Mouse (Mus musculus): ENCODE measurements around the gene Arhgap35. TPM values are rescaled to one million over a fixed set of nuclear protein-coding genes. Genes with fewer than 3 reads are reported as not detected.
A peak's percentile ranks its signal among the peaks of the same experiment; 100 is the strongest.

Arhgap35 gene
- polyA plus RNA-seq, 1 experiment from 2014 or later: 41.5 TPM

DNA sequence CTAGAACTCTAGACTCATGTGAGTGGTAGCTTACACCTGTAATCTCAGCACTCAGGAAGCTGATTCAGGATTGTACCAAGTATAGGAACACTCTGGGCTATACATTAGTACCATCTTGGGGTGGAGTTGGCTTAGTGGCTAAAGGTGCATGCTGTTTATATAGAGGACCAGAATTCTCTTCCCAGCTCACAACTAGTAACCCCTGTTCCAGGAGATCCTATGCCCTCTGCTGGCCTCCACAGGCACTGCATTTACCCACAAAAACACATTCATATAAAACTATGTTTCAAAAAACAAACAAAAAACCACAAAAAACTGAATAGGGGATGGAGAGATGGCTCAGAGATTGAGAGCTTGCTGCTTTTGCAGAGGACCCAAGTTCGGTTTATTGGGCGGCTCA, 121.4 kb downstream of the Arhgap35 start:
- DNase-seq: peak; percentile 69
- no peak overlapping the region for H3K27ac ChIP-seq (replicated peaks; ENCODE audit: low read depth, low read length)
- H3K4me2 ChIP-seq (ENCODE audit: low read length): no peak overlapping the region
- no peak overlapping the region for H3K4me3 ChIP-seq (replicated peaks; ENCODE audit: low read depth, low read length)
- no peaks in the 10 kb centered on the region for H3K27me3 ChIP-seq (ENCODE audit: control insufficient read depth, insufficient read depth, low read length)
- H3K36me3 ChIP-seq (ENCODE audit: control insufficient read depth, insufficient read depth, low read length): peaks cover 38% of the 10 kb centered on the region
- ATAC-seq (ENCODE audit: low FRiP score, low TSS enrichment): no peak; the same call in 1 of the 2 replicates
- H3K9me3 ChIP-seq (ENCODE audit: control insufficient read depth, low read length): no peaks in the 10 kb centered on the region
- no peaks in the 10 kb centered on the region for H3K4me1 ChIP-seq (ENCODE audit: control insufficient read depth, insufficient read depth, low read length)
- WGBS: 30% methylated on average over 2 of the region's 2 CpGs
- H3K9ac ChIP-seq (replicated peaks; ENCODE audit: low read length): no peak overlapping the region

DNA sequence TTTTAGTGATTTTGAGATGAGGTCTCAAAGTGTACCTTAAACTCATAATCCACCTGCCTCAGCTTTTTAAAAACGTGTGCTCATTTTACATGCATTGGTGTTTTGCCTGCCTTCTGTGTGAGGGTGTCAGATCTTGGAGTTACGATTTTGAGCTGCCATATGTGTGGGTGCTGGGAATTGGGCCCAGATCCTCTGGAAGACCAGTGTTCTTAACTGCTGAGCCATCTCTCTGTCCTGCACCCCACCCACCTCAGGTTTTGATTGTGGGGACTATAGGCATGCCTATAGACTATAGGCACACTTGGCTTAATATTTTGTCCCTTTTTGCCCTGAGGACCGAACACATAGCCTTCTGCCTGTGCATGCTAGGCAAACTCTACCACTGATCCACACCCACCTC, 122.6 kb downstream of the Arhgap35 start:
- H3K9me3 ChIP-seq (ENCODE audit: control insufficient read depth, low read length): no peaks in the 10 kb centered on the region
- 66% methylated on average over 3 of the region's 3 CpGs for WGBS
- H3K4me1 ChIP-seq (ENCODE audit: control insufficient read depth, insufficient read depth, low read length): no peaks in the 10 kb centered on the region
- no peak overlapping the region for H3K9ac ChIP-seq (replicated peaks; ENCODE audit: low read length)
- DNase-seq (no peak), ATAC-seq (ENCODE audit: low FRiP score, low TSS enrichment) (no peak; the same call in 1 of the 2 replicates)
- no peaks in the 10 kb centered on the region for H3K27me3 ChIP-seq (ENCODE audit: control insufficient read depth, insufficient read depth, low read length)
- no peak overlapping the region for H3K4me2 ChIP-seq (ENCODE audit: low read length)
- no peak overlapping the region for H3K4me3 ChIP-seq (replicated peaks; ENCODE audit: low read depth, low read length)
- no peak overlapping the region for H3K27ac ChIP-seq (replicated peaks; ENCODE audit: low read depth, low read length)
- H3K36me3 ChIP-seq (ENCODE audit: control insufficient read depth, insufficient read depth, low read length): peaks cover 27% of the 10 kb centered on the region

DNA sequence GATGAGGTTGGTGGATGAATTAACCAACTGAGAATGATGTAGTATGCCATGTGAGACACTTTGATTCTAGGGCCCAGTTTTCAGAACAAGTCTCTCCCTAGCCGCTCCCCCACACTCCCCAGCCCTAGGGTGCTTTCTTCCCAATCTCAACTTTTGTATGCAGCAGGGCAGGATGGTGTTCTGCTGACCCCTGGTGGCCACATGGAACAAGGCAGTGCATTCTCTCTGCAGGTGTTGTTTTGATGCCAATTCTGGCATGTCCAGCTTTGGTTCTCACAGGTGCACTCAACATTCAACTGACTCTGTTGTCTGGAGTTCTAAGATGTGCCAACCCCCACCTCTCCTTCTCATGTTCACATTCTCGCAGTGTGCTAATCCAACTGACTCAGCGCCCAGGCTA, 123.0 kb downstream of the Arhgap35 start:
- ATAC-seq (ENCODE audit: low FRiP score, low TSS enrichment): 0 out of 2 replicates have a peak, but pooled peaks have one; percentile 41
- WGBS: 34% methylated on average over 3 of the region's 3 CpGs

DNA sequence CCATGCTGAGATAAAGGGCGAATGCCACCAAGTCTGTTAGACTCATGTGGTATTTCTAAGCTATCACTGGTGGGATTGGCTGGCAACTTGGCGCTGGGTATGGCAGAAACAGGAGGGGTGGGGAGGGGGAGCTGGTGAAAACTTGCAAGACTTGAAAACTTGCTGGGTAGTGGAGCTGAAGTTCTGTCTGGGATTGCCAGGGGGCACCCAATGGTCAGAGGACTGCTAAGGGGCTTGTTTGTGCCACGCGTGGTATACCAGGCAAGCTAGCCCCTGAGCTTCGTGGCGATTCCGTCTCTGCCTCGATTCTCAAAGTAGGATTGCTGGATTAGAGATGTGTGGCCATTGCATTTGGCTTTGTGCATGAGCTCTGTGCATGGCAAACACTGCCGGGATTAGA, 124.8 kb downstream of the Arhgap35 start:
- Histone ChIP-seq H3K36me3 (ENCODE audit: control insufficient read depth, insufficient read depth, low read length) (peaks cover 4% of the 10 kb centered on the region), H3K27me3 (ENCODE audit: control insufficient read depth, insufficient read depth, low read length) (no peaks in the 10 kb centered on the region), H3K9ac (replicated peaks; ENCODE audit: low read length) (no peak overlapping the region), H3K4me2 (ENCODE audit: low read length) (no peak overlapping the region), H3K27ac (replicated peaks; ENCODE audit: low read depth, low read length) (no peak overlapping the region), H3K4me3 (replicated peaks; ENCODE audit: low read depth, low read length) (no peak overlapping the region), H3K4me1 (ENCODE audit: control insufficient read depth, insufficient read depth, low read length) (no peaks in the 10 kb centered on the region), H3K9me3 (ENCODE audit: control insufficient read depth, low read length) (no peaks in the 10 kb centered on the region)
- 81% methylated on average over 9 of the region's 9 CpGs for WGBS
- no peak for DNase-seq
- ATAC-seq (ENCODE audit: low FRiP score, low TSS enrichment): no peak

More for the DNA sequence above, 123.0 kb downstream of the Arhgap35 start:
- H3K4me2 ChIP-seq (ENCODE audit: low read length): no peak overlapping the region
- DNase-seq: peak; percentile 81
- no peaks in the 10 kb centered on the region for H3K27me3 ChIP-seq (ENCODE audit: control insufficient read depth, insufficient read depth, low read length)
- no peak overlapping the region for H3K9ac ChIP-seq (replicated peaks; ENCODE audit: low read length)
- H3K4me3 ChIP-seq (replicated peaks; ENCODE audit: low read depth, low read length): no peak overlapping the region
- H3K36me3 ChIP-seq (ENCODE audit: control insufficient read depth, insufficient read depth, low read length): peaks cover 22% of the 10 kb centered on the region
- H3K9me3 ChIP-seq (ENCODE audit: control insufficient read depth, low read length): no peaks in the 10 kb centered on the region
- H3K27ac ChIP-seq (replicated peaks; ENCODE audit: low read depth, low read length): no peak overlapping the region
- no peaks in the 10 kb centered on the region for H3K4me1 ChIP-seq (ENCODE audit: control insufficient read depth, insufficient read depth, low read length)

DNA sequence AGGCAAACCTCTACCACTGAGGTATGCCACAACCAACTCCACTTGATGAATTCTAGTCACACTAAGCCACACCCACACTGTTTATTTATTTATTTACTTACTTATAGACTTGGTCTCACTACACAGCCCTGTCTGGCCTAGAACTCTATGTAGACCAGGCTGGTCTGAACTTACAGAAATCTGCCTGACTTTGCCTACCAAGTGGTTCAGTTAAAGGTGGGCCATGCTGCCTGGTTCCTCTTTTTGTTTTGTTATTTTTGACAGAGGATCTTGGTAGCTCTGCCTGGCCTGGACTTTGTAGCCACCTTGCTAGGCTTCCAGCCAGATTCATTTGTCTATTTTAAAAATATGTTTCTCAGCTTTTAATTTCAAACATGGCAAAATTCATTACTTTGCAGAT, 126.0 kb downstream of the Arhgap35 start:
- H3K36me3 ChIP-seq (ENCODE audit: control insufficient read depth, insufficient read depth, low read length): no peaks in the 10 kb centered on the region; the same call in 1 of the 2 replicates
- DNase-seq (no peak), ATAC-seq (ENCODE audit: low FRiP score, low TSS enrichment) (no peak)
- no peak overlapping the region for H3K4me3 ChIP-seq (replicated peaks; ENCODE audit: low read depth, low read length)
- no peaks in the 10 kb centered on the region for H3K27me3 ChIP-seq (ENCODE audit: control insufficient read depth, insufficient read depth, low read length)
- no peaks in the 10 kb centered on the region for H3K4me1 ChIP-seq (ENCODE audit: control insufficient read depth, insufficient read depth, low read length)
- H3K9ac ChIP-seq (replicated peaks; ENCODE audit: low read length): no peak overlapping the region
- no peaks in the 10 kb centered on the region for H3K9me3 ChIP-seq (ENCODE audit: control insufficient read depth, low read length)
- H3K27ac ChIP-seq (replicated peaks; ENCODE audit: low read depth, low read length): no peak overlapping the region
- no peak overlapping the region for H3K4me2 ChIP-seq (ENCODE audit: low read length)

DNA sequence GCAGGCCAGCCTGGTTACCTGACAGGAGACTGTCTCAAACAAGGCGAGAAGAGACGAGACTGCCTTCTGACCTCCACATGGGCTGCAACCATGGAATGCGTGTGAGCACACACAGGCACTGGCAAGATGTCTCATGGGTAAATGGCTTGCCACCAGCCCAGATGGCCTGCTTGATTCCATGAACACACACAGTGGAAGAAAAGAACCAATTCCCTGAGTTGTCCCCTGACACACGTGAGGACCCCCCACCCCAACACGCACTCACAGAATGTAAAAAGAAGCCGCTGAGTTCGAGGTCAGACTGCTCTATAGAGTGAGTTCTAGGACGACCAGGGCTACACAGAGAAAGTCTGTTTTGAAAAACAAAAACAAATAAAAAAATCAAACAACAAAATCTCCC, 137.2 kb downstream of the Arhgap35 start, which contains the start of gene Npas1:
Gene Npas1 (minus strand): TSS at position 101 of the 400 bp plus-strand sequence.
- H3K9ac ChIP-seq (replicated peaks; ENCODE audit: low read length): no peak within 1 kb of the TSS
- no peak within 1 kb of the TSS for H3K27ac ChIP-seq (replicated peaks; ENCODE audit: low read depth, low read length)
- peak within 1 kb of the TSS; percentile 30 for H3K4me3 ChIP-seq (replicated peaks; ENCODE audit: low read depth, low read length)
- no peaks in the 10 kb centered on the region for H3K36me3 ChIP-seq (ENCODE audit: control insufficient read depth, insufficient read depth, low read length)
- peaks cover 49% of the 10 kb centered on the region for H3K27me3 ChIP-seq (ENCODE audit: control insufficient read depth, insufficient read depth, low read length)
- H3K4me2 ChIP-seq (ENCODE audit: low read length): peak within 1 kb of the TSS; percentile 51
- peaks cover 8% of the 10 kb centered on the region for H3K4me1 ChIP-seq (ENCODE audit: control insufficient read depth, insufficient read depth, low read length)
- no peaks in the 10 kb centered on the region for H3K9me3 ChIP-seq (ENCODE audit: control insufficient read depth, low read length)
- WGBS: 88% methylated on average over 8 of the region's 8 CpGs
- DNase-seq (no peak), ATAC-seq (ENCODE audit: low FRiP score, low TSS enrichment) (no peak)

DNA sequence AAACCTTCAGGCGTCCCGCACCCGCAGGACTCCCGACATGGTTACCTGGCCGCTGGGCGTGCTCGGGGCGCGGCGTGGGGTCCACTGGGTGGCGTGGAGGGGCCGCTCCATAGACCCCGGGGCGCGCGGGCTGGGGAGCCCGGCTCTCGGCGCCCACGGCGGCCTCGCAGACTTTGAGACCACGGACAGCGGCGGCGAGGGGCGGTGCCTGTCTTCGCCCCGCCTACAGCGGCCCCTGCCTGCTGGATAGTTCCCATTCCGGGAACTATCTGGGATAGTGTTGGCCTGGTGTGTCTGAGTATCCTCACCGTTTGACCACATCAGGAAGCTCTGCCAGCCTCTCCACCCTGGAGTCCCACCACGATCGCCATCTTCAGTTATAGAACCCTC, 138.2 kb downstream of the Arhgap35 start:
- no peaks in the 10 kb centered on the region for H3K9me3 ChIP-seq (ENCODE audit: control insufficient read depth, low read length)
- peaks cover 57% of the 10 kb centered on the region for H3K27me3 ChIP-seq (ENCODE audit: control insufficient read depth, insufficient read depth, low read length)
- peak overlapping the region; percentile 30 for H3K4me3 ChIP-seq (replicated peaks; ENCODE audit: low read depth, low read length)
- no peaks in the 10 kb centered on the region for H3K36me3 ChIP-seq (ENCODE audit: control insufficient read depth, insufficient read depth, low read length)
- no peak overlapping the region for H3K27ac ChIP-seq (replicated peaks; ENCODE audit: low read depth, low read length)
- under 1% methylated on average over 34 of the region's 34 CpGs for WGBS
- DNase-seq (no peak), ATAC-seq (ENCODE audit: low FRiP score, low TSS enrichment) (no peak)
- H3K4me1 ChIP-seq (ENCODE audit: control insufficient read depth, insufficient read depth, low read length): peaks cover 8% of the 10 kb centered on the region
- H3K4me2 ChIP-seq (ENCODE audit: low read length): peak overlapping the region; percentile 51
- H3K9ac ChIP-seq (replicated peaks; ENCODE audit: low read length): no peak overlapping the region

DNA sequence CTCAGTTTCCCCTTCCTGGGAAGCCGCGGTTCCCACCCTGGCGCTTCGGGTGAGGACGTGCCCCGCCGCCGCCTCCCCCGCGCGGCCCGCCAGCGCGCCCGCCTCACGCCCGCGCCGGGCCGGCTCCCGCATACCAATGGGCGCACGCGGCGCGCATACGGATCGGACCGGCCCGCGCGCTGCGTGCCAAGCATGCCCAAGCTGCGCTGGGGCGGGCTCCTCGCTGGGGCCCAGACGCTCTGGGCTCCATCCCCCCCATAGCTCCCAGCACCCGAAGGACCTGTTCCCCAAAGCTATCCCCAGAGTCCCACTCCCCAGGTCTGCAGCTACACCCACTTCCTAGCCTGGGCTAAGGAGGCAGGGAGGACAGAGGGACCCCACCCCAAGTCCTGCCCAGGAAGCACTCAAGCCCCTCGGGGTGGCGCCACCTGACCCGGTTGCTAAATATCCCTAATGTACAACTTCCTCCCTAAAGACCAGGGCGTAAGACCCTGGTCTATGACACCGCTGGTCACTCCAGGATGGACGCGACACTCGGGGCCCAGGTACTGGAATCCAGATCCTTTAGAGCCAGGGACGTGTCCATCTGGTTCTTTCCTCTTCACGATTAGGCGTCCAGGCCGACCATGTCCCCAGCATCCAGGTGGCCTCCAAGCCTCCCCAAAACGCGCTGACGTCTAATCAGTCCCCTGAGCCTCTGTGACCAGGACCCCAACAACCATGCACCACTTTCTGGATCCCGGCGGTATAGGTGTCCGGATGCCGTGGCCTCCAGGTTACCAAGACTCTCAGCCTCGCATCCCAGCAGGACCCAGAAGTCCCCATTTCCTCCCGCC, 138.8 kb downstream of the Arhgap35 start:
- ATAC-seq (ENCODE audit: low FRiP score, low TSS enrichment): no peak
- H3K9ac ChIP-seq (replicated peaks; ENCODE audit: low read length): no peak overlapping the region

DNA sequence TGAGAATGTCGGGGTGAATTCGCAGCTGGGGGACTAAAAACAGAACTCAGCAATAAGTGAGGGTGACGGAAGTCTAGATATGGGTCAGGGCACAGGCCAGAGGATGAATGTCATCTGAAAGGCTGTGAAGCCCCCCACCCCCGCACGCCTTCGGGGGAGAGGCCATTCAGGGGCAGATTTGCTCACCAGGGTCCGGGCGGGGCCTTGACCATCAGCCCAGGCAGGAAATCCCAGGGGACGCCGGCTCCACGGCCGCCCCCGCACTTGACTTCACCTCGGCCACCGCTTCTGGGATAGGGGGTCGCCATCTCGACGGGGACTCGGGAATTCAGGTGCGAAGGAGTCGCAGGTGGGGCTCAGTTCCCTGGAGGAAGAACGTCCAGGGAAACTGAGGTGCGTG, 139.5 kb downstream of the Arhgap35 start:
- 6% methylated on average over 23 of the region's 23 CpGs for WGBS
- no peak overlapping the region for H3K27ac ChIP-seq (replicated peaks; ENCODE audit: low read depth, low read length)
- peak overlapping the region; percentile 51 for H3K4me2 ChIP-seq (ENCODE audit: low read length)
- H3K4me3 ChIP-seq (replicated peaks; ENCODE audit: low read depth, low read length): peak overlapping the region; percentile 30
- H3K27me3 ChIP-seq (ENCODE audit: control insufficient read depth, insufficient read depth, low read length): peaks cover 63% of the 10 kb centered on the region
- no peaks in the 10 kb centered on the region for H3K9me3 ChIP-seq (ENCODE audit: control insufficient read depth, low read length)
- peaks cover 8% of the 10 kb centered on the region for H3K4me1 ChIP-seq (ENCODE audit: control insufficient read depth, insufficient read depth, low read length)
- ATAC-seq (ENCODE audit: low FRiP score, low TSS enrichment) (no peak), DNase-seq (no peak)
- H3K36me3 ChIP-seq (ENCODE audit: control insufficient read depth, insufficient read depth, low read length): no peaks in the 10 kb centered on the region
- no peak overlapping the region for H3K9ac ChIP-seq (replicated peaks; ENCODE audit: low read length)

More for the DNA sequence above, 138.8 kb downstream of the Arhgap35 start:
- H3K4me2 ChIP-seq (ENCODE audit: low read length): peak overlapping the region; percentile 51
- peaks cover 59% of the 10 kb centered on the region for H3K27me3 ChIP-seq (ENCODE audit: control insufficient read depth, insufficient read depth, low read length)
- 2% methylated on average over 59 of the region's 59 CpGs for WGBS
- peaks cover 8% of the 10 kb centered on the region for H3K4me1 ChIP-seq (ENCODE audit: control insufficient read depth, insufficient read depth, low read length)
- peak; percentile 65 for DNase-seq
- H3K27ac ChIP-seq (replicated peaks; ENCODE audit: low read depth, low read length): no peak overlapping the region
- H3K9me3 ChIP-seq (ENCODE audit: control insufficient read depth, low read length): no peaks in the 10 kb centered on the region
- peak overlapping the region; percentile 30 for H3K4me3 ChIP-seq (replicated peaks; ENCODE audit: low read depth, low read length)
- H3K36me3 ChIP-seq (ENCODE audit: control insufficient read depth, insufficient read depth, low read length): no peaks in the 10 kb centered on the region

Data from midbrain, embryonic 14.5 days (tissue).